Mouse (Mus musculus) CH12.LX (cell line): ENCODE results near the gene Eif3l.

Experiments
- BHLHE40 ChIP-seq: IDR thresholded peaks from 2 replicates; pipeline ENCODE4 v1.6.1; 2011; ENCODE audit warnings: mild to moderate bottlenecking, low read depth, low read length, improper control_type of control experiment
- CTCF ChIP-seq, 2 experiments: IDR thresholded peaks in 1 of 2; conservative IDR thresholded peaks in 1 of 2; 2 replicates each; pipeline ENCODE4 v1.5.1; 2011 to 2012; ENCODE audit warnings: low read depth in 2 of 2, low read length in 2 of 2, improper control_type of control experiment in 1 of 2, inconsistent platforms in 1 of 2, mild to moderate bottlenecking in 1 of 2, moderate library complexity in 1 of 2
- E2F4 ChIP-seq: IDR thresholded peaks from 2 replicates; pipeline ENCODE4 v1.6.1; 2011; ENCODE audit warnings: low read depth, low read length, improper control_type of control experiment; ENCODE audit not compliant: insufficient replicate concordance
- EP300 ChIP-seq: IDR thresholded peaks from 2 replicates; pipeline ENCODE4 v1.6.1; 2011; ENCODE audit warnings: low read length, improper control_type of control experiment
- ETS1 ChIP-seq: conservative IDR thresholded peaks from 2 replicates; pipeline ENCODE4 v1.6.1; 2012; ENCODE audit warnings: low read depth, mild to moderate bottlenecking, inconsistent platforms, low read length, improper control_type of control experiment, moderate library complexity
- HCFC1 ChIP-seq: IDR thresholded peaks from 2 replicates; pipeline ENCODE4 v1.6.1; 2012; ENCODE audit warnings: low read depth, mild to moderate bottlenecking, inconsistent platforms, low read length, improper control_type of control experiment
- MAX ChIP-seq: IDR thresholded peaks from 2 replicates; pipeline ENCODE4 v1.6.1; 2011; ENCODE audit warnings: low read length, improper control_type of control experiment
- POLR2A ChIP-seq: IDR thresholded peaks from 2 replicates; pipeline ENCODE4 v1.6.1; 2011; ENCODE audit warnings: low read depth, mild to moderate bottlenecking, improper control_type of control experiment, low read length

DNA sequence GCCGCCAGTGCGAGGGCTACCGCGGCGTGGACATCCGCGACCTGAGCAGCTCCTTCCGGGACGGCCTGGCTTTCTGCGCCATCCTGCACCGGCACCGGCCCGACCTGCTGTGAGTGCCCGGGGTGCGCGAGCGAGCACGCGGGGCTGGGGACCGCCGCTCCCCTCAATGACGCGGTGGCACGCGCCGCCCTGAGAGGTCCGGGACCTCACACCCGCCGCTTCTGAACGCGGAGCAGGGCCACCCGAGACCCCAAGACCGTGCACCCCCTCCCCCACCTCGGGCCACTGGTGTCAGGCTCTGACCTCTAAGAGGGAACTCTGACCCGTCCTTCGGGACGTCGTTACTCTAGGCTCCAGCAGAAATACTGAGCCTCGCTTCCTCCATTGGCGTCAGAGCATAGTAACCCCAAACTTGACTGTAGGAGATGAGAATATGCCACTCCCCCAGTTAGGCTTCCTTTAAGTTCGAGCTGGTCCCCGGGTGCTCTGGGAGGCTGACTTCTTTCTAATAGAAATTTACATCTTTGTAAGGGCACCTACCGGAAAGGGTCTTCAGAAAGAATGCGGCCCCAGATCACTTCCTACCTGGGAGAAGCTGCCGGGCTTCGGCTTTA is 34.4 kb downstream of the Eif3l start:
- TF ChIP-seq E2F4 (no peak), ETS1 (no peak), HCFC1 (no peak), POLR2A (no peak; the same call in 1 of the 2 replicates), CTCF (conservative IDR thresholded peaks at IDR 0.05 in 1 of 2, IDR thresholded peaks at IDR 0.05 in 1 of 2; ENCODE audit: low read depth in 2 of 2, low read length in 2 of 2) (no peak), EP300 (no peak), BHLHE40 (peak; percentile 29; the same call in 1 of the 2 replicates), MAX (peak; percentile 40; the same call in 1 of the 2 replicates)
